Mouse (Mus musculus): ENCODE data around the gene Olfr957.
A peak's percentile ranks its signal among the peaks of the same experiment; 100 is the strongest.

- TF ChIP-seq POLR2A (IDR thresholded peaks at IDR 0.05; ENCODE audit: insufficient read depth, low read depth, low read length) (no peak), CTCF (IDR thresholded peaks at IDR 0.05) (peak; percentile 69)
These were observed 6.6 kb downstream of the Olfr957 start for GRCm38 (mm10) chr9:39508998-39509397.

Measured in heart, adult 2 months (tissue).